Mouse (Mus musculus): Measurements from ENCODE around the gene Eci1.

- TF ChIP-seq CTCF (IDR thresholded peaks at IDR 0.05; ENCODE audit: low read depth) (peak; percentile 97), EP300 (IDR thresholded peaks at IDR 0.05; ENCODE audit: low read depth) (peak; percentile 75)
Observed at GRCm38 (mm10) chr17:24478663-24479380, 52.4 kb downstream of the Eci1 start, which contains the start of gene Mlst8.
